Mouse (Mus musculus): ENCODE measurements around the gene Inhba.

- TF ChIP-seq POLR2A (IDR thresholded peaks at IDR 0.05; ENCODE audit: borderline replicate concordance, low read depth, low read length) (no peak), CTCF (IDR thresholded peaks at IDR 0.05; ENCODE audit: low read depth, low read length) (no peak)
Measured at GRCm38 (mm10) chr13:16016506-16016905, 4.9 kb downstream of the Inhba start.

Measured in bone marrow macrophage, adult 2 months (primary cell).